ENCODE assay signal across 8 mouse cellular contexts in genomic region chr9:101314036-101314435, GRCm38 (mm10).
DNase-seq lines count a peak whose midpoint lies in the region; ATAC-seq and TF ChIP-seq lines count a peak whose summit lies in the region.
"Had no signal": no experiment of that assay in that cellular context is flagged by ENCODE, and none has a peak within 500 bp of the region (broad histone marks: within the 10 kb centered on the region; RNA-seq: fewer than 3 reads in every experiment).

No protein-coding gene starts in this region.

- no peak for ATAC-seq in liver, embryonic 12.5 days

- WGBS in liver, embryonic 12.5 days (ENCODE audit: insufficient replicate concordance): 37% methylated on average over 4 of the region's 4 CpGs
- WGBS in liver, adult 2 months: 49% methylated on average over 4 of the region's 4 CpGs

- TF ChIP-seq POLR2A in liver, adult 2 months (IDR thresholded peaks at IDR 0.05; ENCODE audit: extremely low read depth, insufficient read depth, low read length): no peak

- no peaks in the 10 kb centered on the region for H3K79me2 ChIP-seq in liver, adult 2 months (ENCODE audit: control insufficient read depth, insufficient read depth, low read length)

- H3K27me3 ChIP-seq in liver, embryonic 12.5 days (replicated peaks): no peaks in the 10 kb centered on the region
- H3K27me3 ChIP-seq in liver, adult 2 months (ENCODE audit: control insufficient read depth, insufficient read depth, low read length): no peaks in the 10 kb centered on the region

- no peaks in the 10 kb centered on the region for H3K9me3 ChIP-seq in liver, embryonic 12.5 days (replicated peaks)

- H3K9ac ChIP-seq in liver, embryonic 12.5 days: no peak overlapping the region
- H3K9ac ChIP-seq in liver, adult 2 months (ENCODE audit: low read depth, low read length): no peak overlapping the region
- H3K9ac ChIP-seq: heart, embryonic 13.5 days had no signal

- peak; percentile 45 for DNase-seq in liver
- peak; percentile 63 for DNase-seq in ZHBTc4 (ENCODE audit: low read depth, low spot score)
- peak; percentile 54 to 72 for DNase-seq in cerebellum, postnatal 4 days (ENCODE audit: low spot score in 2 of 2)
- DNase-seq in induced T-regulatory cell, adult 2 months (ENCODE audit: low read depth): peak; percentile 64
- peak; percentile 58 for DNase-seq in liver, adult 2 months (ENCODE audit: extremely low read depth, low read depth, low spot score)
- peak; percentile 82 for DNase-seq in retina, postnatal 1 day

- H3K4me3 ChIP-seq in liver, embryonic 12.5 days: no peak overlapping the region
- H3K4me3 ChIP-seq in liver, adult 2 months (ENCODE audit: insufficient read depth, low read depth, low read length): no peak overlapping the region
- H3K4me3 ChIP-seq: heart, embryonic 13.5 days had no signal

- no peak overlapping the region for H3K4me2 ChIP-seq in liver, embryonic 12.5 days
- H3K4me2 ChIP-seq: heart, embryonic 13.5 days had no signal

- TF ChIP-seq CTCF in liver, adult 2 months (IDR thresholded peaks at IDR 0.05; ENCODE audit: low read depth, low read length): peak; percentile 41

- no peaks in the 10 kb centered on the region for H3K36me3 ChIP-seq in liver, embryonic 12.5 days
- no peaks in the 10 kb centered on the region for H3K36me3 ChIP-seq in liver, adult 2 months (ENCODE audit: control insufficient read depth, insufficient read depth, low read length)
- H3K36me3 ChIP-seq: heart, embryonic 13.5 days had no signal

- no peaks in the 10 kb centered on the region for H3K4me1 ChIP-seq in liver, embryonic 12.5 days
- no peaks in the 10 kb centered on the region; the same call in 1 of the 2 replicates for H3K4me1 ChIP-seq in liver, adult 2 months (ENCODE audit: control insufficient read depth, insufficient read depth, low read length)
- H3K4me1 ChIP-seq: heart, embryonic 13.5 days had no signal

- H3K27ac ChIP-seq in liver, embryonic 12.5 days: no peak overlapping the region
- H3K27ac ChIP-seq in liver, adult 2 months (replicated peaks; ENCODE audit: insufficient read depth, low read depth, low read length): no peak overlapping the region
- H3K27ac ChIP-seq: heart, embryonic 13.5 days had no signal
